Mouse (Mus musculus) large intestine, adult 2 months (tissue): ENCODE results near the gene Cenph. TPM values are rescaled to one million over a fixed set of nuclear protein-coding genes. Genes with fewer than 3 reads are reported as not detected.

Experiments
- polyA plus RNA-seq: library from polyadenylated mRNA; depleted of rRNA; stranded (reverse); fragments of >200 nt; gene quantifications from 2 replicates; pipeline ENCODE4 v1.2.3, GENCODE M21; 2012; rRNA removed

Cenph gene
- polyA plus RNA-seq, 1 experiment = 2.4 TPM

Other genes with a start within 250 kb of the Cenph start
- 31.6 and 48.4 TPM in 2 replicates for gene Ocln, start 223.2 kb downstream of the Cenph start, polyA plus RNA-seq
- 22.9 and 25.8 TPM in 2 replicates for gene Marveld2, start 158.9 kb downstream of the Cenph start, polyA plus RNA-seq
- gene Ak6, start 124.9 kb downstream of the Cenph start, polyA plus RNA-seq = 45.5 and 46.5 TPM in 2 replicates
- 3.2 and 3.6 TPM in 2 replicates for gene Rad17, start 124.8 kb downstream of the Cenph start, polyA plus RNA-seq
- 1.4 and 1.9 TPM in 2 replicates for gene Taf9, start 124.3 kb downstream of the Cenph start, polyA plus RNA-seq
- gene Ccdc125, start 106.2 kb downstream of the Cenph start, polyA plus RNA-seq = 0.89 and 1.5 TPM in 2 replicates
- gene Cdk7, start 45.0 kb downstream of the Cenph start, polyA plus RNA-seq = 12.5 and 13.9 TPM in 2 replicates
- gene Mrps36, start 31.2 kb downstream of the Cenph start, polyA plus RNA-seq = 76.6 and 88.6 TPM in 2 replicates
- gene Ccnb1, start 10.7 kb upstream of the Cenph start, polyA plus RNA-seq = 35.5 and 37.9 TPM in 2 replicates
- gene Slc30a5, start 57.5 kb upstream of the Cenph start, polyA plus RNA-seq = 38.8 and 49.6 TPM in 2 replicates